Mouse (Mus musculus) CH12.LX (cell line): ENCODE results near the gene Jph3. TPM values are rescaled to one million over a fixed set of nuclear protein-coding genes. Genes with fewer than 3 reads are reported as not detected.

ENCODE experiments used
- DNase-seq: peaks from one replicate; pipeline ENCODE4 v3.0.0-alpha.2; 2013; ENCODE audit errors: extremely low read depth
- H3K27ac ChIP-seq: 2 replicates; pipeline ENCODE4 v1.5.1; 2012; ENCODE audit warnings: low read depth, mild to moderate bottlenecking, control low read depth, moderate library complexity; ENCODE audit not compliant: insufficient read depth
- H3K27me3 ChIP-seq: replicated peaks from 2 replicates; pipeline ENCODE3; 2012; ENCODE audit warnings: inconsistent platforms
- H3K36me3 ChIP-seq, 2 experiments: replicated peaks in 1 of 2; 2 replicates each; pipeline versions ENCODE3 to v1.6.1; 2012; ENCODE audit warnings: inconsistent platforms in 1 of 2, low read length in 1 of 2, mild to moderate bottlenecking in 1 of 2, mixed read lengths in 1 of 2, moderate library complexity in 1 of 2; ENCODE audit not compliant: control insufficient read depth in 1 of 2, insufficient read depth in 1 of 2
- H3K4me1 ChIP-seq, 2 experiments: 2 replicates each; pipeline ENCODE4 v1.6.1; 2012; ENCODE audit warnings: inconsistent platforms in 1 of 2, moderate library complexity in 1 of 2; ENCODE audit not compliant: insufficient read depth in 2 of 2, control insufficient read depth in 1 of 2
- H3K4me2 ChIP-seq: 2 replicates; pipeline ENCODE4 v1.6.1; 2012; ENCODE audit warnings: low read depth, mild to moderate bottlenecking, control low read depth; ENCODE audit not compliant: poor library complexity, insufficient read depth, severe bottlenecking
- H3K4me3 ChIP-seq, 3 experiments: fragments of 150-350 bp in 1 of 3; sonication (generic) in 1 of 3; replicated peaks in 1 of 3; 2 replicates each; pipeline versions ENCODE3 to v1.5.1; 2011 to 2012; ENCODE audit warnings: low read depth in 2 of 3, low read length in 2 of 3, mild to moderate bottlenecking in 2 of 3, moderate library complexity in 2 of 3, control low read depth in 1 of 3, improper control_type of control experiment in 1 of 3, inconsistent platforms in 1 of 3, mixed read lengths in 1 of 3; ENCODE audit not compliant: poor library complexity in 1 of 3
- H3K79me2 ChIP-seq: replicated peaks from 2 replicates; pipeline ENCODE4 v1.6.1; 2012; ENCODE audit warnings: mild to moderate bottlenecking, moderate library complexity; ENCODE audit not compliant: control insufficient read depth, poor library complexity, insufficient read depth, severe bottlenecking; ENCODE audit errors: extremely low read depth
- H3K9ac ChIP-seq: 2 replicates; pipeline ENCODE4 v1.6.1; 2012; ENCODE audit warnings: low read depth, mild to moderate bottlenecking, control low read depth, moderate library complexity; ENCODE audit not compliant: insufficient read depth
- H3K9me3 ChIP-seq: replicated peaks from 2 replicates; pipeline ENCODE3; 2012; ENCODE audit warnings: low read length, inconsistent platforms, mixed read lengths
- BHLHE40 ChIP-seq: IDR thresholded peaks from 2 replicates; pipeline ENCODE4 v1.6.1; 2011; ENCODE audit warnings: mild to moderate bottlenecking, low read depth, low read length, improper control_type of control experiment
- CTCF ChIP-seq, 2 experiments: IDR thresholded peaks in 1 of 2; conservative IDR thresholded peaks in 1 of 2; 2 replicates each; pipeline ENCODE4 v1.5.1; 2011 to 2012; ENCODE audit warnings: low read depth in 2 of 2, low read length in 2 of 2, improper control_type of control experiment in 1 of 2, inconsistent platforms in 1 of 2, mild to moderate bottlenecking in 1 of 2, moderate library complexity in 1 of 2
- E2F4 ChIP-seq: IDR thresholded peaks from 2 replicates; pipeline ENCODE4 v1.6.1; 2011; ENCODE audit warnings: low read depth, low read length, improper control_type of control experiment; ENCODE audit not compliant: insufficient replicate concordance
- ELF1 ChIP-seq: IDR thresholded peaks from 2 replicates; pipeline ENCODE4 v1.6.1; 2014; ENCODE audit warnings: low read depth, mild to moderate bottlenecking, inconsistent platforms, low read length, improper control_type of control experiment
- EP300 ChIP-seq: IDR thresholded peaks from 2 replicates; pipeline ENCODE4 v1.6.1; 2011; ENCODE audit warnings: low read length, improper control_type of control experiment
- HCFC1 ChIP-seq: IDR thresholded peaks from 2 replicates; pipeline ENCODE4 v1.6.1; 2012; ENCODE audit warnings: low read depth, mild to moderate bottlenecking, inconsistent platforms, low read length, improper control_type of control experiment
- IRF4 ChIP-seq: IDR thresholded peaks from 2 replicates; pipeline ENCODE4 v1.6.1; 2014; ENCODE audit warnings: low read depth, mild to moderate bottlenecking, inconsistent platforms, low read length, improper control_type of control experiment
- JUN ChIP-seq: IDR thresholded peaks from 2 replicates; pipeline ENCODE4 v1.6.1; 2011; ENCODE audit warnings: low read depth, mild to moderate bottlenecking, low read length, improper control_type of control experiment, moderate library complexity; ENCODE audit not compliant: insufficient read depth
- KAT2A ChIP-seq: IDR thresholded peaks from 2 replicates; pipeline ENCODE4 v1.6.1; 2012; ENCODE audit warnings: low read length, improper control_type of control experiment, inconsistent platforms; ENCODE audit not compliant: insufficient replicate concordance
- MAZ ChIP-seq: IDR thresholded peaks from 2 replicates; pipeline ENCODE4 v1.6.1; 2012; ENCODE audit warnings: low read depth, mild to moderate bottlenecking, inconsistent platforms, low read length, improper control_type of control experiment, moderate library complexity
- MEF2A ChIP-seq: IDR thresholded peaks from 2 replicates; pipeline ENCODE4 v1.6.1; 2014; ENCODE audit warnings: low read depth, mild to moderate bottlenecking, inconsistent platforms, low read length, improper control_type of control experiment, borderline replicate concordance
- MYC ChIP-seq: IDR thresholded peaks from 2 replicates; pipeline ENCODE4 v1.6.1; 2011; ENCODE audit warnings: low read depth, mild to moderate bottlenecking, improper control_type of control experiment, low read length
- NELFE ChIP-seq: IDR thresholded peaks from 2 replicates; pipeline ENCODE4 v1.6.1; 2011; ENCODE audit warnings: low read depth, low read length, improper control_type of control experiment
- NRF1 ChIP-seq: IDR thresholded peaks from 2 replicates; pipeline ENCODE4 v1.6.1; 2014; ENCODE audit warnings: low read depth, mild to moderate bottlenecking, inconsistent platforms, low read length, improper control_type of control experiment, moderate library complexity
- PAX5 ChIP-seq: IDR thresholded peaks from 2 replicates; pipeline ENCODE4 v1.6.1; 2012; ENCODE audit warnings: low read length, inconsistent platforms, mixed read lengths
- POLR2A ChIP-seq: IDR thresholded peaks from 2 replicates; pipeline ENCODE4 v1.6.1; 2011; ENCODE audit warnings: low read depth, mild to moderate bottlenecking, improper control_type of control experiment, low read length
- RAD21 ChIP-seq: IDR thresholded peaks from 2 replicates; pipeline ENCODE4 v1.6.1; 2011; ENCODE audit warnings: low read depth, mild to moderate bottlenecking, low read length, improper control_type of control experiment, moderate library complexity
- SIN3A ChIP-seq: IDR thresholded peaks from 2 replicates; pipeline ENCODE4 v1.6.1; 2012; ENCODE audit warnings: low read length, improper control_type of control experiment, inconsistent platforms
- TCF12 ChIP-seq: IDR thresholded peaks from 2 replicates; pipeline ENCODE4 v1.6.1; 2014; ENCODE audit warnings: low read depth, mild to moderate bottlenecking, inconsistent platforms, low read length, improper control_type of control experiment
- UBTF ChIP-seq: IDR thresholded peaks from 2 replicates; pipeline ENCODE4 v1.6.1; 2012; ENCODE audit warnings: low read depth, mild to moderate bottlenecking, inconsistent platforms, low read length, improper control_type of control experiment, moderate library complexity
- USF2 ChIP-seq: conservative IDR thresholded peaks from 2 replicates; pipeline ENCODE4 v1.6.1; 2011; ENCODE audit warnings: low read depth, low read length, improper control_type of control experiment
- ZC3H11A ChIP-seq: IDR thresholded peaks from 2 replicates; pipeline ENCODE4 v1.6.1; 2012; ENCODE audit warnings: low read depth, mild to moderate bottlenecking, inconsistent platforms, low read length, improper control_type of control experiment
- ZKSCAN1 ChIP-seq: IDR thresholded peaks from 2 replicates; pipeline ENCODE4 v1.6.1; 2012; ENCODE audit warnings: low read depth, inconsistent platforms, low read length, improper control_type of control experiment, borderline replicate concordance
- ZMIZ1 ChIP-seq: IDR thresholded peaks from 2 replicates; pipeline ENCODE4 v1.6.1; 2012; ENCODE audit warnings: low read depth, mild to moderate bottlenecking, inconsistent platforms, low read length, improper control_type of control experiment
- dilution Hi-C: fragments of 300-500 bp; cut with MboI; formaldehyde crosslinking; loops from 2 replicates; pipeline ENCODE4 v1.14.3; 2020; ENCODE audit warnings: low sequenced_read_pairs; ENCODE audit not compliant: extremely low pct_unique_long_range_greater_than_20kb, extremely low pct_ligation_motif_present
- in situ Hi-C: fragments of 300-500 bp; cut with MboI; formaldehyde crosslinking; loops from 3 replicates; pipeline ENCODE4 v1.14.3; 2019; ENCODE audit warnings: low sequenced_read_pairs, low pct_ligation_motif_present, low pct_unique_long_range_greater_than_20kb, mixed read lengths
- polyA plus RNA-seq: library from polyadenylated mRNA; unstranded; fragments of >175 nt; gene quantifications from 2 replicates; pipeline ENCODE4 v1.2.1, GENCODE M21; 2012; ENCODE audit warnings: low read depth; ENCODE audit not compliant: insufficient read length
- total RNA-seq, 2 experiments: library from RNA; depleted of rRNA; stranded (reverse); fragments of 300-350 nt in 1 of 2; fragments of >200 nt in 1 of 2; gene quantifications; 2 replicates each; pipeline ENCODE4 v1.2.3; 2012 to 2014

Jph3 gene
- total and polyA plus RNA-seq, 3 experiments: 0.21 TPM; not detected in 1

DNA sequence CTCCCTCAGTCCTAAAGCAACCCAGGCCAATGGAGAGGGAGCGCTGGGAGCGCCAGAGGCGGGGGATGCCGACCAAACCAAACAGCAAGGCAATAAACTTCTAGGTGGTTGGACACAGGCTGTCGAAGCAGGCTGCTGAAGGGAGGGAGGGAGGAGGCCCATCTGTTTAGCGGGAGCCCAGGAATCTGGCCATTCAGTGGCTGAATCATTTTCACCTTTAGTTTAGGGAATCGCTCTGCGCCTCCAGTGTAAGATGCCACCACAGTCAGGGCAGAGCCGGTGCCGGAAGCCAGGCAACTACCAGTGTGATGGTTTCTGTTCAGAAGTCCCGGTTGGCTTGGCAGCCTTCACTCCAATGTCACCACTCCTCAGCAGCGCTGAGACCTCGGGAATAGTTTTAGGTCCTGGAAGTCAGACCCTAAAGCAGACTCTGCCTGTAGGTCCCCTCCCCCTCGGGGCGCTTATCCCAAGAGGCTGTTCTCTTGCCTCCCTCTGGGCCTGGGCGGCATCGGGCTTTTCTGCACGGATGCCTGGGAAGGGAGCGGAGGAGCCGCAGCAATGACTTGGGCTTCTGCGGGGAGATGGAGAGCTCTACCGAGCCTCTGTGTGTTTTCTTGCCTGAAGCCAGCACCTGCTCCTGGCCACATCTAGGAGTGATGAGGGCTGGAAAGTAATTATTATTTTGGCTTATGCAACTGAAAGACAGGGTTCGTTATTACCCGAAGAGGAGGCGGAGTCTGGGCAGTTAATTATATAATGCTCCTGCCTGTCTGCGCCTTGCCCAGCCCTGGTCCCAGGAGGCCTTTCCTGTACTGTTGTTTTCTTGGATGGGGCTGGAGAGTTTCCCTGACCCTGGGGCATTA, 2.3 kb downstream of the Jph3 start:
- no peak overlapping the region for H3K9ac ChIP-seq
- peaks cover 21% of the 10 kb centered on the region for H3K9me3 ChIP-seq
- no peaks in the 10 kb centered on the region for H3K4me1 ChIP-seq
- H3K4me2 ChIP-seq: no peak overlapping the region
- TF ChIP-seq HCFC1: no peak
- no peak for TF ChIP-seq UBTF
- TF ChIP-seq ZKSCAN1: no peak
- no peak for TF ChIP-seq NRF1
- no peak for TF ChIP-seq CTCF (conservative IDR thresholded peaks at IDR 0.05 in 1 of 2, IDR thresholded peaks at IDR 0.05 in 1 of 2; ENCODE audit: low read depth in 2 of 2, low read length in 2 of 2)
- no peak for TF ChIP-seq E2F4
- no peak for TF ChIP-seq NELFE
- TF ChIP-seq KAT2A: no peak
- TF ChIP-seq PAX5: no peak
- no peak for TF ChIP-seq POLR2A
- TF ChIP-seq RAD21: no peak
- no peak for TF ChIP-seq ZMIZ1
- TF ChIP-seq BHLHE40: no peak
- no peak for TF ChIP-seq JUN
- TF ChIP-seq MEF2A: no peak
- TF ChIP-seq MYC: no peak
- TF ChIP-seq IRF4: no peak
- TF ChIP-seq MAZ: no peak
- no peak overlapping the region for H3K27ac ChIP-seq
- dilution Hi-C loops (no loop called here), in situ Hi-C loops (no loop called here)
- H3K79me2 ChIP-seq: no peaks in the 10 kb centered on the region
- H3K27me3 ChIP-seq: peaks cover 66% of the 10 kb centered on the region
- no peak overlapping the region for H3K4me3 ChIP-seq
- no peak for DNase-seq
- H3K36me3 ChIP-seq: no peaks in the 10 kb centered on the region

DNA sequence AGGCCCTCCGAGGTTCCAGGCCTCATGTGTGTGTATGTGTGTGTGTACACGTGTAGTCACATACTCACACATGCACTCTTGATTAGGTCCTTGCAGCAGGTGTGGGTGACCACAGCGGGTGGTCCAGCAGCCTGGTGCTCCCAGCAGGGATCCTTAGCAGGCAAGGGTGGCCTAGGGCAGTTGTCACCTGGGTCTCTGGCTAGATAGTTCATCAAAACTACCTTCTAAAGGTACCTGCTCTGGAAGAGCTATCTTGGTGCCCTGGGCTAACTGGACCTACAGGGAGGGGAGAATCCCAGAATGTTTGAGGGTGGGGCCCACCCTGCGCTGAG, 2.9 kb downstream of the Jph3 start:
- no peak overlapping the region for H3K27ac ChIP-seq
- H3K4me1 ChIP-seq: no peaks in the 10 kb centered on the region
- peaks cover 69% of the 10 kb centered on the region for H3K27me3 ChIP-seq
- in situ Hi-C loops (no loop called here), dilution Hi-C loops (no loop called here)
- no peaks in the 10 kb centered on the region for H3K79me2 ChIP-seq
- DNase-seq: no peak
- H3K9me3 ChIP-seq: peaks cover 16% of the 10 kb centered on the region
- H3K36me3 ChIP-seq: no peaks in the 10 kb centered on the region
- TF ChIP-seq ELF1 (no peak), ZC3H11A (no peak), CTCF (conservative IDR thresholded peaks at IDR 0.05 in 1 of 2, IDR thresholded peaks at IDR 0.05 in 1 of 2; ENCODE audit: low read depth in 2 of 2, low read length in 2 of 2) (no peak), UBTF (no peak), KAT2A (no peak), SIN3A (no peak), JUN (no peak), ZKSCAN1 (no peak), HCFC1 (no peak), TCF12 (no peak), EP300 (no peak), USF2 (no peak)
- H3K4me3 ChIP-seq: no peak overlapping the region
- no peak overlapping the region for H3K9ac ChIP-seq
- H3K4me2 ChIP-seq: no peak overlapping the region
